Mouse (Mus musculus): ENCODE measurements around the gene Catsperg1.
"Not testable (repeated sequence)": the region's sequence is repeated elsewhere in the genome, so short reads cannot be mapped to it uniquely, and the experiment has no call there.

The Catsperg1 gene

DNA sequence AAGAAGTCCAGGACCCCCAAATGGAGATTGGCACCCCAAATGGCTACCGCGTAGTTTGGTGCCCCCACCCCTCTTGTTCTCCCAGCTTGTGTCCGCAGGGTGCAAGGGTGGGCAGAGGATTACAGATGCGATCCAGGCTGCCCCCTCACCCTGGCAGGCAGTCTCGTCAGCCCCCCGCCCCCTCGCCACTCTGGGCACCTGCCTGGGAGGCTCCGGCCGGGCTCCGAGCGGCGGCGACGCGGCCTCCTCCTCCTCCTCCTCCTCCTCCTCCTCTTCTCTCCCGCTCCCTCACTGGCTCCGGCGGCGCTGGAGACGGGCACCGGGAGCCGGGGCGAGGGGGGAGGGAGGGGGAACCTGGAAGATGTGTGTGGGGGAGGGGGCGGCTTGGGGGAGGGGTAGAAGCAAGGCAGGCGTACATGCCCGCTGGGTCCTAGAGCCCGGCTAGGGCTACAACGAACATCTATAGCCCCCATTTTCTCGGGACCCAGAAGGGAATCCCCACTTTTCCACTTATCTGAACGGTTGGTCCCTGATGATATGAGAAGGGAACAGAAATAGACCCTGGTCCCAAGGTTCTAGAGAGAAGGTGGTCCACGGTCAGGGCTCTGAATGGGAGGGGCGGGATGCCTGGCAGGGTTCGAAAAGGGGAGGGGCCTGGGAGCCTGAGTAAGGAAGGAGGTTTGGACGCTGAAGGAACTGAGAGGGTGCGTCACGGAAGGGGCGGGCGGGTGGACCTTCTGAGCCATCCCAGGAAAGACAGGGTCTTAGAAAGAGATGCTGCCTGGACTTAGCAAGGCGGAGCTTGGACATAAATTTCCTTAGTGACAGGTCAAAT, 44.4 kb downstream of the Catsperg1 start:
- DNase-seq = peak; percentile 80

DNA sequence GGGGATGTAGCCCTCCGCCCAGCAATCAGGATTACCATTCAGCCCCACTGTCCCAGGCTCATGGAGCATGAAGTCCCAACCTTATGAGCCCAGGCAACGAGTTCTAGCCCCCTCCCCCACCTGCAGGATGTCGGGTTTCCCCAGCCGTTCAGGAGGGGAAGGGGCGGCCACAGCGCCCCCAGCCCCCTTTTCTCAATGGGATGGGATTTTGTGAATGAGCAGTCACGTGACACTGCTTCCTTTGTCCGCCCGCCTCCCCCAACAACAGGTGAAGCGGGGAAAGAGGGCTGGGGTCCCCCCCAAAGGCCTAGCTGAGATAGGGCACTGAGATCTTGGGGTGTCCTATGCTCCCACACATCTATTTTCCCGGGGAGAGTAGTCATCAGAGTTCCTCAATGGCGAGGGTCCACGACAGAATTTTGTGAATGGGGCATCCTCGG, 45.0 kb downstream of the Catsperg1 start:
- DNase-seq = no peak

DNA sequence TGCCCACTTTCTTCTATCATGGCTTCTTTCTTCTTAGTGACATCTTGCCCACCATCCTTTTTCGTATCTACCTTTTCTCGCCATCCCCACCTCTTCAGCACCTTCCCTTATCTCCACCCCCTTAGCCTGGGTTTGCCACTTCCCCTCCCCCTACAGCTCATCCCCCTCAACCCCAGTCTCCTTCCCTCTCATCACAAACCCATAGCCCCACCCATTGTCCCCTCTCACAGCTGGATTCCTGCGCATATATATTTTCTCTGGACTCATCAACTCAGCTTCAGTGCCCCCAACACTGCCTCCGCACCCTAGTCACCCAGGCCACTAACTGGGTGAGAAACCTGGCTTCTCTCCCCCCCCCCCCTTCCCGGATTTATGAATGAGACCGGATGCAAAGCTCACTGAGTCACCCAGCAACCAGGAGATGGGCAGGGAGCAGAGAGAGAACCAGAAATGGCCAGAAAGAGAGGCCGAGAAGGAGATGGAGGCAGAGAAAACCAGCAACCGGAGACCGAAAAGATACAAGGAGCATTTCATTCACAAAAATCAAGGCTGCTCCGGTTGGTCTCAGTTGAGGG, 45.6 kb downstream of the Catsperg1 start:
- no peak for DNase-seq

DNA sequence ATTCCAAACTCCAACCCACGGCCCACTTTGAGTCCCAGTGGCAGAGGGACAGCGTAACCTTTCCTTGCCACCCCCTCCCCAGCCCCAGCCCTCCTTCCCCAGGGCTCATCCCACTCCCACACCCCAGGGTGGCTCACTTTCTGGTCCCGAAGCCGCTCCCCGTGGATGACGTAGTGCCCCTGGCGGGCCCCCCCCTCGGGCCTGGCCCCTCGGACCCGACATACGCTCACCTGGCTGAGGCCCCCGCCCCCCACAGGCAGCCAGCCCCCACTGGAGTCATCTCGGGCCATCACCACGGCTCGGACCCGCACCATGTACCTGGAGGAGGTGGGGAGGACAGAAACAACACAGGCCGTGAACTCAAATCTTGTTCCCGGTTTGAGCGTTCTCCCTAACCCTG, 46.2 kb downstream of the Catsperg1 start:
- DNase-seq = no peak

DNA sequence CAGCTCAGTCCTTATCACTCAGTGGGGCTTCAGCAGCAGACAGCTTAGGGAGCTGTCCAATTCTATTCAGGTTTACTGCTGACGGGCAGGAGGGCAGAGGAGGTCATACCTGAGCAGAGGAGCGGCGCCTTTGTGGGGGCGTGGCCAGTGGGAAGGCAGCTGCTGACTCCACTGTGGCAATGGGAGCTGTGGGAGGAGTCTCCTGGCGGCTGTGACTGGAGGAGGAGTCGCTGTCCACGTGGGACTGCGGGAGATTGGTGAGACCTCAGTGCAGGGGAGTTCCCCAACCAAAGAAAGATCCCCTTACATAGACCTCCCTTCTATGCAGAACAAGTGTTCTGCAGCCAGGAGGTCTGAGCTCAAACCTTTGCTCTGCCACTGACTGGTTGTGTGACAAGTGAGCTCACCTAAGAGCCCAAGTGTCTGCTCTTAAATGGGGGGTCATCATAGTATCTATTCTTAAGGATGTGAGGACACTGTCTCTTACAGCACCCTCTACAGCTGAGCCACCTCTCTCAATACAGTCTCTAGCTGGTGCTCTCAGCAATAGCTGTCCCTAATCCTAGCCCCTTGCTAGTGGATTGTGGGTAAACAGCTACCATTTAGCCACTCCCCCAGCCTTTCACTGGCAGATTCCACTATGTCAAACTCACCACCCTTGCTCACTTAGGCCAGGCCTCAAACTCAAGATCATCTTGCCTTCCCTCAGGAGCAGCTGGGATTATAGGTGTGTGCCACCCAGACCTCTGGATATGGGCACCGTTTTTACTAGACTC, 50.9 kb downstream of the Catsperg1 start:
- DNase-seq = no peak

DNA sequence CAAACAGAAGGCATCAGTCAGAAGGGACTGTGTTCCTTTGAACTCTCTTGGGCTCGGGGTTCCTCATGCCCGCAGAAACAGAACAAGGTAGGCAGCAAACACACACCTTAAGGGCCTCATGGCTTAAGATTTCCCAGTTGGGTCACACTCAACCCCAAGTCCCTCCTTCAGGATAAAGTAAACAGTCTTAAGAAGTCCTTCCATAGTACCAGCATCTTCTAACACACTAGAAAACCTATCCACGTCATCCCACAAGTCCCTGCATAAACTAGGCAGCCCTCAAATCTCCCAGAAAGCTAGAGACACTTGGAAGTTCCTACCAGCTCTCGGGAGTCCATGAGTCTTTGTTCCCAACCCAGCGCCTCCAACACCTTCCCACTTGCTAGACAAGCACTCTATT, 51.5 kb downstream of the Catsperg1 start:
- no peak for DNase-seq

DNA sequence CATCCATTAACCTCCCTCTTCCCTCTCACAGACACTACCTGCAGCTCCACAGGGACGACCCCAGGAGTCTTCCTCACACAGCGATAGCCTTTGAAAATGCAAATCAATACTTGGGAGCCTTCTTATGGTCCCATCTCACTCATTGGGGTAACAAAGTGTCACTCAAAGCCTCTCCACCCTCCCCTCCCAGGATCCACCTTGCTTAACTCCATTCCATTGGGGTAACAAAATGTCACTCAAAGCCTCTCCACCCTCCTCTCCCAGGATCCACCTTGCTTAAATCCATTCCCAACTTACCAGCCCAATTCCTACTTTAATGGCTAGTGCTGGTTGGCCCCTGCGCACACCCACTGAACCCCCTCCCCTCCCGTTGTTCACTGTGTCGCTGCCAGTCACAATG, 55.6 kb downstream of the Catsperg1 start:
- no peak for DNase-seq

DNA sequence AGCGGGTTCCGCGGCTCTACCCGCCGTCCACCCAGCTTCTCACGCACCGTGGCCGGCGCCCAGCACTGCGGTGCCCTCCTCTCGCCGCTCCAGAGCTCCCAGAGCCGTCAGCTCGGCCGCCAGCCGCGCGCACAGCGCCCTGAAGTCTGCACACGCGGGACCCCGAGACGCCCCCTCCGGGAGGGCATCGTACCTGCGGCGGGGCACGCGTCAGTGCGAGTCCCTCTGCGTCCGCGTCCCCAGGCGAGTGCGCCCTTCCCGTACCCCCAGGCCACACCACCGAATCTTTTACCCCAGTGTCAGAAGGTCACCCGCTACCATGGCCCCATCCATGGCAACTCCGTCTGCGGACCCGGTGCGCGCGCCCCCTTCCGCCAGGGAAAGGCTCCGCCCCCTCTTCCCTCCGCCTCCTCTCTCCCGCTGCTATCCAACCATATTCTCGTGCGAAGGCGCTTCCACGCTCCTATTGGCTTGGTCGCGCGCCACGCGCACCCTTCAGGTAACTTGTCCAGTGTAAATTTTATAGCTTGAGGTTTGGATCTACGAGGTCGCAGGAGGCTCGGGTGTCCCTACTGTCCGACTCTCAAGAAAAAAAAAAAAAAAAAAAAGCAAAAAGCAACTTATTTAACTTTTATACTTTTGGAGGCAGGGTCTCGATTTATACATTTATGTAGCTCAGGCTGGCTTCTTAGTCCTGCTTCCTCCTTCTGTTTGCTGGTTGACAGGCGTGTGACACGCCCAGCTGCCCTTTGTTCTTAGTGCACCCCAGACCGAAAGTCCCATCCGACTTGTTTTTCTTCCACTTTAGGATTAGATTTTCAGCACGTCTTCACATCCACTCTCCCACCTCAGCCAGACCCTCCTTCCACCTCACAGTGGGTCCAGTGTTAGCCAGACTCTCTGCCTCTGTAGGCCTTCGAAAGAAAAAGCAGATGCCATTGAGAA, 57.7 kb downstream of the Catsperg1 start, which contains the start of gene Fam98c:
Fam98c (minus strand) TSS at position 397 of the 945 bp plus-strand sequence.
- DNase-seq = peak; percentile 86

DNA sequence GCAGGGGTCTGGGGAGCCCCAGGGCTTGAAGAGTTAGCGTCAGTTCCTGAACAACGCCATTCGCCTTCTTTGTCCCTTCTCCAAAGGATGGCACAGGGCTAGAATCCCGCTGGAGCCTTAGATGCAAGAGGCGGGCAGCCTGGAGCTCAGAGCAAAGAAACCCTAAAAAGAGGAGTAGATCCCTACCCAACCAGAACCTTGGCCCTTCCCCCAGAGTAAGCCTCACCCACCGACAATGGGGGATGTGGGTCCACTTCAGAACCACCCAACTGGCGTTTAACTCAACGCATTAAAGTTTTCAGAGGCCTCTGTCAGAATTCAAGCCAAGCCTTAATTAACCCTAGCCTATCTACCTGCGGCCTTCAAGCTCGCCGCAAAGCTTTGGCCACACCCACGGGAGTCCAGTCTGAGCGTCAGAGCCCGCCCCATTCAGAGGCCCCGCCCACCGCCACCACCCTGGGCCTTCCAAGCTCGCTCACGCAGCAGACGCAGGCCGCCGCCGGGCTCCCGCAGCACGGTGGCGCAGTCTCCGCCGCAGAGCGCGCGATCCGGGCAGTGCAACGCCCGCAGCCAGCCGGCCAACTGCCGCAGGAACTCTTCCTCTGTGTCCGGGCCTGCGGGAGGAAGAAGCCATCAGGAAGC, 58.5 kb downstream of the Catsperg1 start:
- peak; percentile 91 for DNase-seq

DNA sequence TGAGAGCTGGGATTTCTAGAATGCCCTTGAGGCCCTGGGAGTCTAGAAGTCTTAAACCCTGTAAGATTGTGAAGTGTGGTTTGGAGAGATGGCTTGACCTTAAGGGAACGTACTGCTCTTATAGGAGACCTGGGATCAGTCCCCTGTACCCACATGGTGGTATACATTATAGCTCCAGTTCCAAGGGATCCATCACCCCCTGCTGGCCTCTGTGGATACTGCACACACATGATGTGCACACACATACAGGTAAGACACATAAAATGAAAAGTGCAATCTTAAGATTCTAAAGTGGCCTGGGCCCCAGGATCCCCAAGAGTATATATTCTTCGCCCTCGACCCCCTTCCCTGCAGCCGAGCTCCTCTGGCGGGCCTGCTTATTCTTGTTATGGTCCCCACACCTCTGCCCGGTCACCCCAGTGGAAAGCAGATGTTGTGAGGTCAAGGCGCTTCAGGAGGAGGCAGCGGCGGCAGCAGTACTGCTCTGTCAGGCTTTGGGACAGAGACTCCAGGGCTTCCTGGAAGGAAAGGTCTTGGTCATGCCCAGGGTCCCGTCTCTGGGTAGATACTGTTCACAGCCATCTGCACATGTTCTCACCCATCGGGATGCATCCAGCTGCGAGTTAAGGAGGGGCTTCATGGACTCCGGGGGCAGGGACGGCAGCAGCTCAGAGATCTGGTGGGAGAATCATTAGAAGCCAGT, 59.7 kb downstream of the Catsperg1 start:
- no peak for DNase-seq

DNA sequence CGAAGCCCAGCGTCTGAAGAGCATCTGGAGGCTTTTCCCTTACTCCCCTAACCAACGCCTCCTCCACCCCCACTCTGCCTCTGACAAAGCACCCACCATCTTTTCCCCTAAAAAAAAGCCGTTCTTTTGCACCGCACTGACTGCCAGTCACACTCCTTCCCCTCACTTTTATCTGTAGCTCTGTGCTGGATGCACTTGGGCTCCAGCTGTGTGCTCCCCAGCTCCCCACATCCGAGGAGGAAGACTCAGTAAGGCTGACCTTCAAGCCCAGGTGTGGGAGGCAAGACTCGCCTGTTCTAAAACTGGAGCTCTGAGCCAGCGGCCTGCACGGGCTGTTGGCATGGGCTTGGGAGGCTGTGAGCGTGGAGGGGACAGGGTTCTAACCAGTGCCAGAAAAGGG, 62.3 kb downstream of the Catsperg1 start:
- DNase-seq = no peak

DNA sequence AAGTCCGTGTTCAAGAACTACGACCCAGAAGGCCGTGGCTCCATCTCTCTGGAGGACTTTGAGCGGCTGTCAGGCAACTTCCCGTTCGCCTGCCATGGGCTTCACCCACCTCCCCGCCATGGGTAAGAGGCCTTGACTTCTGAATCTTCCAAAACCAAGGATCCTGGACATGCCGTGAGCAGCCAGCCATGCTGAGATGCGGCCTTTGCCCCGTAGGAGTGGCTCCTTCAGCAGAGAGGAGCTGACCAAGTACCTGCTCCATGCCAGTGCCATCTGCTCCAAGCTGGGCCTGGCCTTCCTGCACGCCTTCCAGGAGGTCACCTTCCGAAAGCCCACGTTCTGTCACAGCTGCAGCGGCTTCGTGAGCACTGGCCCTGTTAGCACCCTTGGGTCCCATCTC, 65.1 kb downstream of the Catsperg1 start:
- DNase-seq = no peak

DNA sequence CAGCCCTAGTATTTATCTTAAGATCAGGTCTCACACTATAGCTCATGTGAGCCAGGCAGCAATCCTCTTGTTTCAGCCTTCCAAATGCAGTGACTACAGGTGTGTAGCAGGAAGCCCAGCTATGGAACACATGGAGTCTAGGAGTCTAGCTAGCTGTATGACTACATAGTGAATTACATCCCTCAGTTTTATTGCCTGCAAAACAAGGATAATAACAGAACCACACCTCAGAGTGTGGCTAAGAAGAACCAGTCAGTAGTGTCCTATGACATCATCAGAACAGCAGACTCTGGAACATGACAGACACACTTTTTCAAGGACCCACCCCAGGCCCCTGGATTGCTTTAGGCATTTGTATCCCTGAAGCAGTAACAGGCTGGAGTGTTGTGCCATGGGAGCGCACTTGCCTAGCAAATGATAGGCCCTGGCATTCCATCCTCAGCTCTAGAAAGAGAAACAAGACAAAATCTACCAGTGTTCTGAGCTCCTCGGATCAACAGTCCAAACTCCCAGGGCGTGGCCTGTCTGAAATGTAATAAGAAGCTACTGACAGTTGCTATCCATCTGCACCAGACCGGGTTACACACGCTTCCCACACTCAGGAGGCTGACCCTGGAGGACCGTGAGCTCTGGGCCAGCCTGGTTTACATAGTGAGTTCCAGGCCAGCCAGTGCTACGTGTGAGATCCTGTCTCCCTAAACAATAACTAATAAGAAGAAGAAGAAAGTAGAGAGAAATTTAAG, 67.0 kb downstream of the Catsperg1 start:
- DNase-seq = no peak

DNA sequence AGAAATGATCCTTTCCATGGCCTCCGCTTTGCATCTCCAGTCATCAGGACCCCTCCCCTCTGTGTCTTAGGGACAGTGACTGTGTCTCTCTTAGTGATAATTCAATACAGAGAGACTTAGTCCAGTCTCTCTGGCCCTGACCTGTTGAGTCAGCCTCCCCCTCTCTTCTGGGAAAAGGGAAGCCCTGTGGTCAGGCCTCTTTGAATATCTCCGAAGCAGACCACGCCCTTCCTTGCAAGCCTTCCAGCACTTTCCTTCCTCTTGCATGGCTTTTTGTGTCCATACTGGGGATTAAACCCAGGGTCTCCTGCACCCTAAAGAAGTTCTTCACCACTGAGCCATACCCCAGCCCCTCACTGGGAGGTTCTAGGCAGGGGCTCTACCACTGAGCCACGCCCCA, 69.8 kb downstream of the Catsperg1 start:
- no peak for DNase-seq

DNA sequence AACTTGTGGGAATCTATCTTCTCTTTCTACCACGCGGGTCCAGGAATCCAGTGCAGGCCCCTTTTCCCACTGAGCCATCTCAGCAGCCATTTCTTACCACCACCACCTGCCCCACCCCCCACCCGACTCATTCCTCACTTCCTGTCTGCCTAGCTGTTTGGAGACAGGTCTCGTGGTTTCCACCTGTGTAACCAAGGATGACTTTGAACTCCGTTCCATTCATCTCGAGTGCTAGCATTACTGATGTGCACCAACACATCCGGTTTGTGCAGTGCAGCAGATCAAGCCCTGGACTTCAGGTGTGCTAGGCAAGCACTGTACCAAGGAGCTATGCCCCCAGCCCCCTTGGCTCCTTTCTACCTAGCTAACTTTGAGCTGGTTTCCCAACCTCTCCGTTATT, 72.4 kb downstream of the Catsperg1 start:
- DNase-seq = no peak

DNA sequence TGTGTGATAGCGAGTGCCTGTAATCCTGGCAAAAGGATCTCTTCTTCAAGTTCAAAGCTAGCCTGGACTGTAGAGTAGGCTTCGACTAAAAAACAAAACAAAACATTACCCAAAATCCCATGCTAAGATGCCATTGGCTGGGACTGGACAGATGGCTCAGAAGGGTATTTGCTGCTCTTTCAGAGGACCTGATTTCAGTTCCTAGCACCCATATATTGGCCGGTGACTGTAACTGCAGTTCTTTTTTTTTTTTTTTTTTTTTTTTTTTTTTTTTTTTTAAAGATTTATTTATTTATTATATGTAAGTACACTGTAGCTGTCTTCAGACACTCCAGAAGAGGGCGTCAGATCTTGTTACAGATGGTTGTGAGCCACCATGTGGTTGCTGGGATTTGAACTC, 74.6 kb downstream of the Catsperg1 start:
- not testable (repeated sequence) for DNase-seq

DNA sequence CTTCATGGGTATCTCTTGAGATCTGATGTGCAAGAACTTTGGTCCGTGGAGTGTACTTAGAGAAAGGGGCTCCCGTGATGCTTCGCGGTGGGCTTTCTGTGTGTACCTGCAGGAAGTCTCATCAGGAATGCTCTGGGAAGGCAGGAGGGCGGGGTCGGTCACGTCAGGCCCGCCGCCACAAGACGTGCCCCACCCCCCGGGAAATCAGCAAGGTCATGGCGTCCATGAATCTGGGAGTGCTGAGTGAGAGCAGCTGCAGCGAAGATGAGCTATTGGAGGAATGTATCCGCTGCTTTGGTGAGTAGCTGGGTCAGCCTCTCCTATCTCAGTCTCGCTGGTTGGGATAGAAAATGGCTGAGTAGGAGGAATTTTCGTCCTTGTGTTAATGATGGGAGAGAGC, 76.4 kb downstream of the Catsperg1 start:
- no peak for DNase-seq

DNA sequence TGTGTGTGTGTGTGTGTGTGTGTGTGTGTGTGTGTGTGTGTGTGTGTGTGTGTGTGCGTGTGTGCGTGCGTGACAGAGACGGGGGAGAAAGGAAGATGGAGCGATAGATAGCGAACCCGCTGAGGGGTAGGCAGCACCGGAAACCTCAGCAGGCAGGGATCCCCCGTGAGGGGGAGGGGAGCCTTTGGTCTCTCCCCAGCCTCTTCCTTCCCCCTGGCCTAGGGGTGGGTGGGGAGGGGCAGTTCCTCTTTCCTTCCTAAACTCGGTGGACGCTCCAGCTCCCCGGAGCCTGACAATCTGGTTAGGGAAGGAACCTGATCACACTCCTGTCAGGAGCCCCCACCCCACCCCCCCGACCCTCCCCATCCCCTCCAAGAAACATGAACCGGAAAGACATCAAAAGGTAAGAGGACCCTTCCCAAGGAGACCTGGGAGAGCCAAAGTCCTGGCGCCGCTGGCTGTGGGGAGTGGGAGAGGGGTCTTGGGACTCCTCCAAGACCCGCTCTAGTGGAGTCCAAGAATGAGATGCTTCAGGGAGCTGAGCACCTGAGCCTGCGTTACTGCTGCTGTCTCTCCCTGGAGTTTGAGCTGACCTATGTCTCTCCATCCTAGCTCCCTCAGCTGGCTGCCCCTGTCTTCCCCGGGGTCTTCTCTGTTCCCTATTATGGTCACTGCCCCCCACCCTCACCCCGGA, 79.0 kb downstream of the Catsperg1 start, which contains the start of gene Rasgrp4:
Rasgrp4 (plus strand) TSS at position 159 of the 694 bp plus-strand sequence.
- no peak for DNase-seq

DNA sequence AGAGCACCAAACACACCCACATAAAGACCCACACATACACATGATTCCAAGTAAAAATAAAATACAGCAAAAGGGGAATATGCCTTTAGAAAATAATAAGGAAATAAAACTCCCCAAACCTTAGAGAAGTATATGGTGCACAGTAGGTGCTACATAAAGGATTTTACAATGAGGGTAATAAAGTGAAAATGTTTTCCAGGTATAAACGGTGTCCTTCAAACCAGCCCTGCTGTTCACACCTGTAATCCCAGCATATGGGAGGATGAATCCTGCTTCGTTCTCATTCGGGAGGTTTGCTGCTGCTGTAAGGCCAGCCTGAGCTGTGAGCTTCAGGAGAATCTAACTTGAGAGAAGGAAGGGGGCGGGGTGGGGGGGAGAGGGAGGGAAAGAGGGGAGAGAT, 79.6 kb downstream of the Catsperg1 start:
- DNase-seq = no peak

Measured in cerebellum, adult 11 months (tissue).